ENCODE assay signal across 9 mouse cellular contexts in the genomic region with DNA sequence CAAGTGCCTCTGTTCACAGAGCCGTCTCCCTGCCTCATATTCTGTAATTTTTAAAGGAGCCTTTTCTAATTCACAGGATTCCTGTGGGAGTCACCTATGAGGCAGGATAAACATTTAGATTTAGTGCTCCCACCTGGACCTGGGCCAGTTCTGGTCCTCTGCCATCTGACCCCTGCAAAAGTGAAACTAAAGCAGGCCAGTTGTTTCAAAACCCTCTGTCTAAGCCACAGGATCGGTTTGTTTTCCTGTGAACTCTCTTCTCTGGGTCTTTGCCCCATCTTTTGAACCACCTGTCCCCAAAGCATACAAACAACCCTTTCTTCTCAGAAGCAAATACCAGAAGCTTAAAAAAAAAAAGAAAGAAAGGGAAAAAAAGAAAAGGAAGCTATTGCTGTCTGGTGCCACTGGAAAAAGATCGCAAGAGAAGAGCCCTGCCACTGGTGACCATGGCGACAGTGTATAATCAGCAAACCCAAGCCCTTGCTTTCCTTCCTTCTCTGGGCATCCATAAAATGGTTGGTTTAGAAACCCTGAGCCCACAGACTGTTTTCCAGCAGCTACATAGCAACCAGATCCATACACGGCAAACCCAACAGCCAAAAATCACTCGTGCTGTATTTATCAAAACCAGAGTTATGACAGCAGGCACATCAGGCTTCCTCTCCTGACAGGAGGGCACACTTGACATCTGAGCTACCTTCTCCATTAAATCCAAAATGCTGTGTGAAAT. TPM values are rescaled to one million over a fixed set of nuclear protein-coding genes. Genes with fewer than 3 reads are reported as not detected.
DNase-seq lines count a peak whose midpoint lies in the region; ATAC-seq lines count a peak whose summit lies in the region.
"Had no signal": no experiment of that assay in that cellular context is flagged by ENCODE, and none has a peak within 500 bp of the region (broad histone marks: within the 10 kb centered on the region; RNA-seq: fewer than 3 reads in every experiment).

No protein-coding gene starts in this region.

- no peaks in the 10 kb centered on the region for H3K4me1 ChIP-seq in erythroblast, embryonic 14.5 days (ENCODE audit: control insufficient read depth)
- peaks cover 5% of the 10 kb centered on the region; the same call in 1 of the 2 replicates for H3K4me1 ChIP-seq in heart, embryonic 10.5 days
- H3K4me1 ChIP-seq in kidney, embryonic 16.5 days (ENCODE audit: insufficient read depth, low read length): peaks cover 12% of the 10 kb centered on the region
- H3K4me1 ChIP-seq in megakaryocyte, embryonic 14.5 days: peaks cover 41% of the 10 kb centered on the region

- H3K27ac ChIP-seq in heart, embryonic 10.5 days: 0 out of 2 replicates have a peak overlapping the region, but pooled peaks have one; percentile 8
- H3K27ac ChIP-seq in kidney, embryonic 16.5 days (ENCODE audit: low read length): no peak overlapping the region

- no peaks in the 10 kb centered on the region for H3K27me3 ChIP-seq in erythroblast, embryonic 14.5 days (ENCODE audit: control insufficient read depth)
- H3K27me3 ChIP-seq in heart, embryonic 10.5 days (ENCODE audit: insufficient read depth, poor library complexity, severe bottlenecking): no peaks in the 10 kb centered on the region
- no peaks in the 10 kb centered on the region for H3K27me3 ChIP-seq in kidney, embryonic 16.5 days (ENCODE audit: insufficient read depth, low read length)
- H3K27me3 ChIP-seq in megakaryocyte, embryonic 14.5 days (replicated peaks): no peaks in the 10 kb centered on the region

- no peaks in the 10 kb centered on the region for H3K36me3 ChIP-seq in erythroblast, embryonic 14.5 days (ENCODE audit: control insufficient read depth)
- H3K36me3 ChIP-seq in heart, embryonic 10.5 days: no peaks in the 10 kb centered on the region
- no peaks in the 10 kb centered on the region for H3K36me3 ChIP-seq in kidney, embryonic 16.5 days (ENCODE audit: insufficient read depth, low read length)
- H3K36me3 ChIP-seq in megakaryocyte, embryonic 14.5 days (replicated peaks; ENCODE audit: low read length): no peaks in the 10 kb centered on the region

- 53% methylated on average over 6 of the region's 6 CpGs for WGBS in heart, embryonic 10.5 days
- WGBS in kidney, embryonic 16.5 days: 46% methylated on average over 6 of the region's 6 CpGs

- H3K4me3 ChIP-seq in erythroblast, embryonic 14.5 days (replicated peaks): peak overlapping the region; percentile 16
- H3K4me3 ChIP-seq in heart, embryonic 10.5 days: no peak overlapping the region
- H3K4me3 ChIP-seq in kidney, embryonic 16.5 days (ENCODE audit: low read length): no peak overlapping the region
- peak overlapping the region; percentile 86 for H3K4me3 ChIP-seq in megakaryocyte, embryonic 14.5 days (replicated peaks)

- peak overlapping the region; percentile 41 for H3K4me2 ChIP-seq in kidney, embryonic 16.5 days (replicated peaks; ENCODE audit: low read depth, low read length)

- H3K9me3 ChIP-seq in erythroblast, embryonic 14.5 days (ENCODE audit: control insufficient read depth, low read length): no peaks in the 10 kb centered on the region
- H3K9me3 ChIP-seq in heart, embryonic 10.5 days: no peaks in the 10 kb centered on the region
- no peaks in the 10 kb centered on the region for H3K9me3 ChIP-seq in kidney, embryonic 16.5 days (ENCODE audit: low read length)
- no peaks in the 10 kb centered on the region for H3K9me3 ChIP-seq in megakaryocyte, embryonic 14.5 days

- DNase-seq in MN1 (ENCODE audit: low spot score): peak; percentile 30
- DNase-seq in heart, embryonic 10.5 days (ENCODE audit: low spot score): no peak
- no peak for DNase-seq in embryo, embryonic 10.5 days (ENCODE audit: low spot score)
- DNase-seq in T-cell, adult 2 months (ENCODE audit: low spot score): no peak

- ATAC-seq in erythroblast, adult 5-6 weeks (replicated peaks; ENCODE audit: low FRiP score, poor library complexity, severe bottlenecking): no peak
- no peak for ATAC-seq in kidney, embryonic 16.5 days (ENCODE audit: low FRiP score, low TSS enrichment)

- H3K9ac ChIP-seq in kidney, embryonic 16.5 days (replicated peaks; ENCODE audit: low read length): 0 out of 2 replicates have a peak overlapping the region, but pooled peaks have one; percentile 31

RNA-seq across cellular contexts. Expression of a gene that starts 10.3 kb away (rescaled TPM):
- not detected in 2 replicates for polyA plus RNA-seq in erythroblast, embryonic 14.5 days (2012)
- total RNA-seq in erythroblast, adult 5-6 weeks (2015; ENCODE audit: low replicate concordance): 11.5 and 13.8 TPM in 2 replicates
- 2.4 and 8.7 TPM in 2 replicates for total RNA-seq in erythroblast, adult 5-6 weeks (2017; ENCODE audit: low replicate concordance)
- 24.6 and 39.1 TPM in 2 replicates for polyA plus RNA-seq in heart, embryonic 10.5 days (2016; fragmentation: Nextera tagmentation; extraction: Ambion mirVana)
- polyA plus RNA-seq in kidney, embryonic 16.5 days (2015; fragmentation: Nextera tagmentation; extraction: Ambion mirVana): 8.4 and 10.6 TPM in 2 replicates
- 0.21 TPM in 1 of 2 replicates, not detected in the other for polyA plus RNA-seq in megakaryocyte, embryonic 14.5 days (2012; ENCODE audit: insufficient read depth, low replicate concordance)

RNA-seq across cellular contexts. Expression of a gene that starts 58.5 kb away (rescaled TPM):
- not detected in 2 replicates for polyA plus RNA-seq in erythroblast, embryonic 14.5 days (2012)
- total RNA-seq in erythroblast, adult 5-6 weeks (2015; ENCODE audit: low replicate concordance): not detected in 2 replicates
- not detected in 2 replicates for total RNA-seq in erythroblast, adult 5-6 weeks (2017; ENCODE audit: low replicate concordance)
- 0.10 TPM in 2 replicates for polyA plus RNA-seq in heart, embryonic 10.5 days (2016; fragmentation: Nextera tagmentation; extraction: Ambion mirVana)
- polyA plus RNA-seq in kidney, embryonic 16.5 days (2015; fragmentation: Nextera tagmentation; extraction: Ambion mirVana): 0.06 TPM in 1 of 2 replicates, not detected in the other
- not detected in 2 replicates for polyA plus RNA-seq in megakaryocyte, embryonic 14.5 days (2012; ENCODE audit: insufficient read depth, low replicate concordance)
- total RNA-seq: gastrocnemius, postnatal 4 days had no signal

Comparison
In these comparisons a context has a peak if more than half of its experiments do, and no peak if none do; other contexts are left out.
1. H3K4me3 ChIP-seq: peak in erythroblast, embryonic 14.5 days (single experiment) and megakaryocyte, embryonic 14.5 days (single experiment); none in heart, embryonic 10.5 days (single experiment) and kidney, embryonic 16.5 days (single experiment).